Mouse (Mus musculus) bone marrow, adult 2 months (tissue): ENCODE measurements around the gene Oit1.

Experiments used
- CTCF ChIP-seq: fragments of 200-500 bp; IDR thresholded peaks from 2 replicates; pipeline ENCODE4 v1.5.1; 2011; ENCODE audit warnings: low read length, control low read depth; ENCODE audit not compliant: control insufficient read depth, insufficient read depth
- POLR2A ChIP-seq: fragments of 200-500 bp; IDR thresholded peaks from 2 replicates; pipeline ENCODE4 v1.6.1; 2011; ENCODE audit warnings: low read depth, mild to moderate bottlenecking, control low read depth, low read length, borderline replicate concordance; ENCODE audit not compliant: control insufficient read depth

- TF ChIP-seq POLR2A (no peak), CTCF (no peak)
These were observed 40.1 kb upstream of the Oit1 start for GRCm38 (mm10) chr14:8418610-8419009.
